Mouse (Mus musculus) limb, embryonic 14.5 days (tissue): ENCODE data around the gene Ttc21a. TPM values are rescaled to one million over a fixed set of nuclear protein-coding genes. Genes with fewer than 3 reads are reported as not detected.

ENCODE experiments used
- ATAC-seq: fragments of 200-750 bp; cut with Nextera tagmentation; 2 replicates; pipeline ENCODE4 v1.8.0; 2017; ENCODE audit warnings: low read depth, moderate number of reproducible peaks, moderate TSS enrichment; ENCODE audit not compliant: low FRiP score
- DNase-seq: peaks from one replicate; pipeline ENCODE4 v3.0.0-alpha.2; 2015; ENCODE audit warnings: low spot score
- H3K27ac ChIP-seq: fragments of 300-500 bp; sonication (generic); replicated peaks from 2 replicates; pipeline ENCODE4 v1.5.1; 2014; ENCODE audit warnings: low read depth, mild to moderate bottlenecking, low read length, moderate library complexity, mixed read lengths
- H3K27me3 ChIP-seq: fragments of 300-500 bp; sonication (generic); 2 replicates; pipeline ENCODE4 v1.6.1; 2014; ENCODE audit warnings: low read length, mixed read lengths; ENCODE audit not compliant: control insufficient read depth, insufficient read depth
- H3K36me3 ChIP-seq: fragments of 300-500 bp; sonication (generic); 2 replicates; pipeline ENCODE4 v1.6.1; 2014; ENCODE audit warnings: mild to moderate bottlenecking, low read length, moderate library complexity, mixed read lengths; ENCODE audit not compliant: control insufficient read depth, insufficient read depth
- H3K4me1 ChIP-seq: fragments of 300-500 bp; sonication (generic); 2 replicates; pipeline ENCODE4 v1.6.1; 2014; ENCODE audit warnings: antibody characterized with exemption, low read length, mixed read lengths; ENCODE audit not compliant: control insufficient read depth, insufficient read depth
- H3K4me2 ChIP-seq: fragments of 300-500 bp; sonication (generic); replicated peaks from 2 replicates; pipeline ENCODE4 v1.6.1; 2014; ENCODE audit warnings: low read depth, mild to moderate bottlenecking, low read length, moderate library complexity; ENCODE audit not compliant: severe bottlenecking
- H3K4me3 ChIP-seq: fragments of 300-500 bp; sonication (generic); replicated peaks from 2 replicates; pipeline ENCODE4 v1.5.1; 2014; ENCODE audit warnings: low read length
- H3K9ac ChIP-seq: fragments of 300-500 bp; sonication (generic); 2 replicates; pipeline ENCODE4 v1.6.1; 2014; ENCODE audit warnings: mild to moderate bottlenecking, low read depth, low read length, moderate library complexity; ENCODE audit not compliant: severe bottlenecking
- H3K9me3 ChIP-seq: fragments of 300-500 bp; sonication (generic); 2 replicates; pipeline ENCODE4 v1.6.1; 2016; ENCODE audit warnings: low read length; ENCODE audit not compliant: control insufficient read depth
- POLR2A ChIP-seq: fragments of 200-500 bp; IDR thresholded peaks from 2 replicates; pipeline ENCODE4 v1.8.0; 2012; ENCODE audit warnings: inconsistent platforms, mild to moderate bottlenecking, moderate library complexity, borderline replicate concordance; ENCODE audit not compliant: insufficient read depth, insufficient read length; ENCODE audit errors: extremely low read depth
- WGBS: fragments of 180-500 bp; shearing (Covaris S2); extraction: QIAGEN DNeasy Blood & Tissue Kit; methylation state at CpG from one replicate; pipeline ENCODE4 v1.1.7; 2014; 5-methylcytosine and 5-hydroxymethylcytosine counted together
- polyA plus RNA-seq, 2 experiments: library from polyadenylated mRNA; depleted of rRNA in 1 of 2; stranded (reverse) in 1 of 2; unstranded in 1 of 2; fragments of >200 nt; fragmentation: Nextera tagmentation in 1 of 2; extraction: Ambion mirVana in 1 of 2; gene quantifications; 2 replicates each; pipeline versions ENCODE4 v1.2.1 to v1.2.3; 2012 to 2014

The Ttc21a gene
- polyA plus RNA-seq, 2 experiments, result 0.10 to 0.34 TPM

DNA sequence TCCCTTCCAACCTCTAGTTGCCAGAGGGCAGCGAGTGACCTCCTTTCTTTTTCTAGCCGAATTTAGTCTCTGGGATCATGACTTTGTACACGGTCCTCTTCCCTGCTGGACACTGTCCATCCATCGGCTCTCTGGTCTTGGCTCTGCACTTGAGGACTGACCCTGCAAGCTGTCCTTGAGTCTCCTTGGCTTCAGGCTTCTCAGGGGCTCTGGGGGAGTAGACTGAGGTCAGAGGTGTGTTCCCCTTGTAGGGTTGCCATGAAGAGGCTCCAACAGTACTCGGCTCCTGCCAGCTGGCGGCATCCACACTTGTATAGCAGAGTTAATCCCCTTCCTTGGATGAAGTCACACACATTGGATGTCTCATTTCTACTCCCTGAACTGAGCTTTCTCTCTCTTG lies 62.2 kb downstream of the Ttc21a start:
- Histone ChIP-seq H3K9me3 (no peaks in the 10 kb centered on the region), H3K9ac (no peak overlapping the region), H3K36me3 (no peaks in the 10 kb centered on the region), H3K27me3 (no peaks in the 10 kb centered on the region), H3K4me3 (no peak overlapping the region), H3K27ac (no peak overlapping the region), H3K4me2 (no peak overlapping the region), H3K4me1 (no peaks in the 10 kb centered on the region)
- WGBS, result 78% methylated on average over 6 of the region's 6 CpGs
- ATAC-seq (no peak), DNase-seq (no peak)
- no peak for TF ChIP-seq POLR2A

DNA sequence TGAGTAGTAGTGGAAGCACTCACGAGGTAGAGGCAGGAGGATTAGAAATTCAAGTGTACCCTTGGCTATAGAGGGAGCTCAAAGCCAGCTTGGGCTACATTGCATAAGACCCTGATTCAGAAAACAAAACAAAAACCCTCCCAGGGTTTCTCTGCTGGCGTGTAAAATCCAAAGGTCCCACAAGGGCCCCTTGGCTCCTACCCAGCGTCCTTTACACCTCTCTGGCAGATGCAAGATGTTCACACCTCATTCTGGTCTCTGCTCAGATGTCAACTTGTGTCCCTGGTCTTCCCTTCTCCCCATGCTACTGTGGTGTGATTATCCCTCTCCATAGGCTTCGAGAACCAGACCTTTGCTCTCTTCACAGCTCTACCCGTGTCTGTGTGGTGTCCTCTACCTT lies 63.4 kb downstream of the Ttc21a start:
- Histone ChIP-seq H3K9ac (no peak overlapping the region), H3K4me2 (no peak overlapping the region), H3K27me3 (no peaks in the 10 kb centered on the region), H3K4me1 (no peaks in the 10 kb centered on the region), H3K27ac (no peak overlapping the region), H3K4me3 (no peak overlapping the region), H3K36me3 (no peaks in the 10 kb centered on the region), H3K9me3 (no peaks in the 10 kb centered on the region)
- no peak for TF ChIP-seq POLR2A
- 70% methylated on average over 5 of the region's 5 CpGs for WGBS
- DNase-seq, result no peak
- ATAC-seq, result no peak

DNA sequence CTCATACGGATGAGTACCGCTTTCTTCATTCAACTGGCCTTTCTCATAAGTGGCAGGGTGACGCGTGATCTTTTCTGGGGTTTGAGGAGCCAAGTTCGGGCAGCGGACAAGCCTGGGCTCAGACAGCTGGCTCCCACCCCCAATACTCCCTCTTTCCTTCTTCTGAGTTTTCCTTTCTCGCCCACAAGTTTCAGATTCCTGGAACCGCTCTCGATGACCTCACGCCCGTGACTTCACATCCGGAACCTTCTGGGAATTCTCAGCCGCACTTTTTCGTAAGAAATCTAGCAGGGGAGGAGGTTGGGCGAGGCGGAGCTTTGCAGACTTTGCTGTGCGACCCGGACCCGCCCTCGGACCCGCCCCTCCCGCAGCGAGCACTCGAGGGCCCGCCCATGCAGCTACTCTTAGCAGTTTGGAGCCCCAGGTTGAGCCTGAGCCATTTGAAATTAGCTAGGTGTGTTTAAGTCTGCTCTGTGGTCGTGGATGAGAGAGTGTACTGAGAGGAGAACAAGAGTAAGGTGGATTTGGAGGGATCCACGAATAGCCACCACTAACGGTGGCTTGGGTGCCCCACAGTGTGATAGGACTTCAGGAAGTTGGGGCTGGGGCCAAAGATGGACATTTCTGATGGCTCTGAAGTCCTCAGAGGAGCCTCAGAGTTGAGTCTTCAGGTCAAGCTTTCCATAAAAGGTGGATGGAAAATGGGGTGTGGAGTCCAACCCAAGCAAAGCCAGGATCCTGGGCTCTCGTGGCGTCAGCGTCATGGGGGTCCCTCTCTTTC lies 64.7 kb downstream of the Ttc21a start:
- Histone ChIP-seq H3K9me3 (no peaks in the 10 kb centered on the region), H3K27ac (peak overlapping the region; percentile 57; the same call in 1 of the 2 replicates), H3K36me3 (no peaks in the 10 kb centered on the region), H3K4me2 (peak overlapping the region; percentile 56), H3K4me1 (no peaks in the 10 kb centered on the region), H3K9ac (peak overlapping the region; percentile 35), H3K4me3 (peak overlapping the region; percentile 35), H3K27me3 (no peaks in the 10 kb centered on the region)
- 11% methylated on average over 31 of the region's 31 CpGs for WGBS
- DNase-seq (peak; percentile 92), ATAC-seq (peak; percentile 90)
- TF ChIP-seq POLR2A, result no peak

DNA sequence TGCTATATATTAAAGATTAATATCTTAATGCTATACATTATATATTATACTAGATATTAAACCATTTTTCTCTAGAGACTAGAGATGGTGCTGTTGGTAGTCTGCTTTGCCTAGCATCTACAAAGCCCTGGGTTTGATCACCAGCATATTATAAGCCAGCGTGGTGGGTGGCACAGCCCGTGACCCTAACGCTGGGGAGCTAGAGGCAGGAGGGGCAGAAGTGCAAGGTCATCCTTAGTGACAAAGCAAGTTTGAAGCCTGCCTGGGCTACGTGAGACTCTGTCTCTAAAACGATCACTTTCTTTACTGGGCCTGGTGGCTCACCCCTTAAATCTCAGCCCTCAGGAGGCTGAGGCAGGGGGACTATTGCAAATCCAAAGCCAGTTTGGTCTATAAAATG lies 65.5 kb downstream of the Ttc21a start:
- no peak for ATAC-seq

DNA sequence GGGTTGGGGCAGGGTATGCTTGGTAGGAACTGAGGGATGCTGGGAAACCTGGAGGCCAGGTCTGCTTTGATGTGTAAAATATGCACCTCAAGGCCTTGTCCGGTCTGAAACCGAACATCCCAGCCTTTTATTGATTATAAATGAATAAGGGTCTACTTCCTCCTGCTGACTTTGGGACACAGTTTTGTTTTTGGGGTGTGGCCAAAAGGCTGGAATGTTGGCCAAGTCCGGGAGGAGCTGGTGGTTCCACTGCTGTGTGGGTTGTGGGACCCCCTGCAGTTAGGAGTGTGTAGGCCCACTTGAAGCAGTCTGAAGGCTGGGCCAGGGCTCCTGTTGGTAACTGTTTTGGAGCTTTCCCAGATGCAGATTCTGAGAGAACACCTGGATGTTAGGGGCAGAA lies 68.5 kb downstream of the Ttc21a start:
- WGBS, result 39% methylated on average over 3 of the region's 3 CpGs
- ATAC-seq, result no peak

More for the DNA sequence above, 65.5 kb downstream of the Ttc21a start:
- H3K4me2 ChIP-seq, result no peak overlapping the region
- no peak overlapping the region for H3K9ac ChIP-seq
- no peak for DNase-seq
- H3K4me1 ChIP-seq, result no peaks in the 10 kb centered on the region
- no peak overlapping the region for H3K27ac ChIP-seq
- no peak for TF ChIP-seq POLR2A
- no peaks in the 10 kb centered on the region for H3K27me3 ChIP-seq
- no peaks in the 10 kb centered on the region for H3K36me3 ChIP-seq
- 71% methylated on average over 5 of the region's 5 CpGs for WGBS
- no peaks in the 10 kb centered on the region for H3K9me3 ChIP-seq
- no peak overlapping the region for H3K4me3 ChIP-seq

More for the DNA sequence above, 68.5 kb downstream of the Ttc21a start:
- Histone ChIP-seq H3K9ac (no peak overlapping the region), H3K27ac (no peak overlapping the region), H3K4me3 (no peak overlapping the region), H3K36me3 (no peaks in the 10 kb centered on the region), H3K27me3 (no peaks in the 10 kb centered on the region), H3K9me3 (no peaks in the 10 kb centered on the region), H3K4me1 (no peaks in the 10 kb centered on the region; the same call in 1 of the 2 replicates), H3K4me2 (no peak overlapping the region)
- TF ChIP-seq POLR2A, result no peak
- no peak for DNase-seq
